Mouse (Mus musculus): ENCODE data around the gene Dohh. TPM values are rescaled to one million over a fixed set of nuclear protein-coding genes. Genes with fewer than 3 reads are reported as not detected.

The Dohh gene
- polyA plus RNA-seq, 1 experiment from 2014 or later: 59.4 TPM

DNA sequence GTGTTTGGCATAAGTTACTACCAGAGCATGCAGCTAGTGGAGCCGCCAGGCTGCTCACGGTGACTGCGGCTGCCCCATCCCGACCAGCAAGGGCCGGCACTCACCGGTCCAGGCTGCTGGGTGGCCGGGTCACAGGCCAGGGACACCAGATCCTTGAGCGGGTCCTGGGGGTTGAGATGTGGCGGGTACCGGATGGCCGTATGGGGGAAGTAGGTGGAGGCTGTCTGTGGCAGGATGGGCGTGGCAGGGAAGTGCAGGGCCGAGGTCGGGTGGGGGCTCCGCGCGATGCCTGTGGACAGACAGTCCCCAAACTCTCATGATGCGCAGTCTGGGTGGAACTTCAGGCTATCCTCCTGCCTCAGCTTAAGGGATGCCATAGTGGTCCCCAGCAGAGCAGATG, 20.5 kb downstream of the Dohh start:
- 61% methylated on average over 18 of the region's 18 CpGs for WGBS
- no peak for ATAC-seq
- peaks cover 24% of the 10 kb centered on the region for H3K4me1 ChIP-seq (replicated peaks; ENCODE audit: control insufficient read depth, insufficient read depth, low read length)

DNA sequence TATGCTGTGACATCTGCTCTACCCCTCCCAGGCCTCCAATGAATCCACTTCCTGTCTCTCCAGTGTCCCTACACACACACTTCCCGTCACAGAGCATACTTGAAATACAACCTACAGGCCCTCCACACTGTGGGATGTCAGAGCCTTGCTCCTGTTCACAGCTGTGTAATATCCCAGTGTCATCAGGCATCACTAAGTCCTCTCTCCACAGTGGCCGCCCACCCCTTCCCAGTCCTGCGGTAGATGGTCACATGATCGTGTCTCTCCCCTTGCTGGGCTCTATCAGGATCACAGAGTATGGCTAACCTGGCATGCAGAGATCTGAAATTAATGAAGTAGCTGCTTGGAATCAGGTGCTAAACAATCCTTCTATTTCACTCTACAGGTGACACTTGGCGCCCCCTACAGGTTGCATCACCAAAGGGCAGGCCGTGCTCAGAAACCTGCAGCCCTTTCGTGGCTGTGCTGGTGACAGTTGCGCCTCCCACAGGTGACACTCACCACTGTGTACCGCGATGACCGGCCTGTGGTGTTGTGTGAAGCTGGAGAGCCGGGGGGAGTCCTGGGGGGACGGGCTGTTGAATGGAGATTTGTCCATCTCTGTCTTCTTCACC, 21.5 kb downstream of the Dohh start:
- 53% methylated on average over 13 of the region's 13 CpGs for WGBS
- Histone ChIP-seq H3K27me3 (replicated peaks; ENCODE audit: control insufficient read depth, insufficient read depth, low read length) (peaks cover 14% of the 10 kb centered on the region; the same call in 1 of the 2 replicates), H3K36me3 (ENCODE audit: control insufficient read depth, insufficient read depth) (peaks cover 28% of the 10 kb centered on the region), H3K4me1 (replicated peaks; ENCODE audit: control insufficient read depth, insufficient read depth, low read length) (peaks cover 26% of the 10 kb centered on the region), H3K9ac (ENCODE audit: low read depth, low read length) (no peak overlapping the region), H3K4me2 (replicated peaks; ENCODE audit: low read depth) (no peak overlapping the region), H3K27ac (ENCODE audit: low read depth, low read length) (peak overlapping the region; percentile 46; the same call in 1 of the 2 replicates), H3K9me3 (ENCODE audit: control insufficient read depth) (no peaks in the 10 kb centered on the region), H3K4me3 (ENCODE audit: low read depth, low read length) (no peak overlapping the region)
- ATAC-seq: no peak
- TF ChIP-seq CTCF (IDR thresholded peaks at IDR 0.05; ENCODE audit: low read depth): peak; percentile 86

More for the DNA sequence above, 20.5 kb downstream of the Dohh start:
- Histone ChIP-seq H3K27me3 (replicated peaks; ENCODE audit: control insufficient read depth, insufficient read depth, low read length) (peaks cover 14% of the 10 kb centered on the region; the same call in 1 of the 2 replicates), H3K4me3 (ENCODE audit: low read depth, low read length) (no peak overlapping the region), H3K9ac (ENCODE audit: low read depth, low read length) (no peak overlapping the region), H3K9me3 (ENCODE audit: control insufficient read depth) (no peaks in the 10 kb centered on the region), H3K27ac (ENCODE audit: low read depth, low read length) (no peak overlapping the region), H3K4me2 (replicated peaks; ENCODE audit: low read depth) (no peak overlapping the region), H3K36me3 (ENCODE audit: control insufficient read depth, insufficient read depth) (peaks cover 28% of the 10 kb centered on the region)
- TF ChIP-seq CTCF (IDR thresholded peaks at IDR 0.05; ENCODE audit: low read depth): no peak

DNA sequence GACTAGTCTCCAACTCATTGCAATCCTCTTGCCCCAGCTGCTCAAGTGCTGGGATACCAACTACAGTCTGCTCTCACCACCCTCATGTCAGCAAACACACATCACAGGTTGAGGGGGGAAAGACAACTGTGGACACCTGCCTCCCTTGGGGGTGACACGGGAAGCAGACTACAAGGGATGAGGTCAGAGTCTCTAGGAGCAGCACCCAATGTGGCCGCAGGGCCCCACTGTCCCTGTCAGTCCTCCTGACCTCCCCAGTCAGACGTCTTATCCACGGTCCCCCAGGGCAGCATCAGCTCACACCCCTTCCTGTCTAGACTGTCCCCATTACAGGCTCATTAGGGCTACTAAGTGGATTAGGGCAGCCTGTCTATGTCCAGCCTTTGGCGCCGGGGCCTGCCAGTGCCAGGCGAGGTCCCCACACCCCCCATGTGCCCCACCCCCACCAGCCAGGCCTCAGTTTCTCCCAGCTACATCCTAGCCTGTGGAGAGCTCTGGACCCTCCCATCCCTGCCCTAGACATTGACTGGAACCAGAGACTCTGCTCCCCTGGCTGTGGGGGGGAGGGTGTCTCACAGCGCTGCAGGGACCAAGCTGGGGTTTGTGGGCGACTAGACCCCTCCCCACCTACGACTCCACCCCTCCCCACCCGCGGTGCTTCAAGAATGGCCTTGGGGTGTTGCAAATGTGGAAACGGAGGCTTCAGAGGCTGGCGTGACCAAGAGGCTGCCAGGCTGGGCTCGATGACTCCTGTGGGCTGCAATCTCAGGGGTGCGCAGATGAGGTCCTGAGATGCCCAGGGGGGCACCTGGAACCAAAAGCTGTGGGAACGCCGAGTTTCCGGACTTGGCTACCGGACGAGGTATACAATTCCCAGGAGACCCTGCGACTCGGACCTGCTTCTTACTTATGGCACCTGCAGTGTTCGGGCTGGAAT, 22.5 kb downstream of the Dohh start:
- H3K9ac ChIP-seq (ENCODE audit: low read depth, low read length): 0 out of 2 replicates have a peak overlapping the region, but pooled peaks have one; percentile 31
- no peak overlapping the region for H3K4me3 ChIP-seq (ENCODE audit: low read depth, low read length)
- H3K36me3 ChIP-seq (ENCODE audit: control insufficient read depth, insufficient read depth): peaks cover 28% of the 10 kb centered on the region
- TF ChIP-seq CTCF (IDR thresholded peaks at IDR 0.05; ENCODE audit: low read depth): no peak
- no peaks in the 10 kb centered on the region for H3K9me3 ChIP-seq (ENCODE audit: control insufficient read depth)
- H3K27ac ChIP-seq (ENCODE audit: low read depth, low read length): no peak overlapping the region
- peaks cover 23% of the 10 kb centered on the region for H3K4me1 ChIP-seq (replicated peaks; ENCODE audit: control insufficient read depth, insufficient read depth, low read length)
- H3K27me3 ChIP-seq (replicated peaks; ENCODE audit: control insufficient read depth, insufficient read depth, low read length): peaks cover 14% of the 10 kb centered on the region; the same call in 1 of the 2 replicates
- no peak for ATAC-seq
- 52% methylated on average over 24 of the region's 24 CpGs for WGBS
- H3K4me2 ChIP-seq (replicated peaks; ENCODE audit: low read depth): peak overlapping the region; percentile 43

- WGBS: 27% methylated on average over 31 of the region's 31 CpGs
- peak overlapping the region; percentile 18; the same call in 1 of the 2 replicates for H3K9ac ChIP-seq (ENCODE audit: low read depth, low read length)
- no peak overlapping the region for H3K4me3 ChIP-seq (ENCODE audit: low read depth, low read length)
- peaks cover 28% of the 10 kb centered on the region for H3K36me3 ChIP-seq (ENCODE audit: control insufficient read depth, insufficient read depth)
- peaks cover 19% of the 10 kb centered on the region for H3K4me1 ChIP-seq (replicated peaks; ENCODE audit: control insufficient read depth, insufficient read depth, low read length)
- peak; percentile 25; the same call in 1 of the 2 replicates for TF ChIP-seq CTCF (IDR thresholded peaks at IDR 0.05; ENCODE audit: low read depth)
- H3K27me3 ChIP-seq (replicated peaks; ENCODE audit: control insufficient read depth, insufficient read depth, low read length): peaks cover 14% of the 10 kb centered on the region; the same call in 1 of the 2 replicates
- H3K9me3 ChIP-seq (ENCODE audit: control insufficient read depth): no peaks in the 10 kb centered on the region
- H3K4me2 ChIP-seq (replicated peaks; ENCODE audit: low read depth): peak overlapping the region; percentile 43
- no peak overlapping the region for H3K27ac ChIP-seq (ENCODE audit: low read depth, low read length)
- peak; percentile 22; the same call in 1 of the 2 replicates for ATAC-seq
These were observed 23.6 kb downstream of the Dohh start for GRCm38 (mm10) chr10:81407539-81408423.

- no peak for TF ChIP-seq CTCF (IDR thresholded peaks at IDR 0.05; ENCODE audit: low read depth)
- Histone ChIP-seq H3K27ac (ENCODE audit: low read depth, low read length) (0 out of 2 replicates have a peak overlapping the region, but pooled peaks have one; percentile 7), H3K4me1 (replicated peaks; ENCODE audit: control insufficient read depth, insufficient read depth, low read length) (peaks cover 19% of the 10 kb centered on the region), H3K9ac (ENCODE audit: low read depth, low read length) (peak overlapping the region; percentile 18; the same call in 1 of the 2 replicates), H3K4me3 (ENCODE audit: low read depth, low read length) (no peak overlapping the region), H3K4me2 (replicated peaks; ENCODE audit: low read depth) (0 out of 2 replicates have a peak overlapping the region, but pooled peaks have one; percentile 24), H3K27me3 (replicated peaks; ENCODE audit: control insufficient read depth, insufficient read depth, low read length) (peaks cover 14% of the 10 kb centered on the region; the same call in 1 of the 2 replicates), H3K9me3 (ENCODE audit: control insufficient read depth) (no peaks in the 10 kb centered on the region), H3K36me3 (ENCODE audit: control insufficient read depth, insufficient read depth) (peaks cover 28% of the 10 kb centered on the region)
- 58% methylated on average over 13 of the region's 13 CpGs for WGBS
- ATAC-seq: peak; percentile 2
These were observed 24.1 kb downstream of the Dohh start for GRCm38 (mm10) chr10:81408424-81408729.

Data from intestine, postnatal 0 days (tissue).